Mouse (Mus musculus): ENCODE data around the gene Prkag3. TPM values are rescaled to one million over a fixed set of nuclear protein-coding genes. Genes with fewer than 3 reads are reported as not detected.
A peak's percentile ranks its signal among the peaks of the same experiment; 100 is the strongest.

Prkag3 gene
- polyA plus RNA-seq, 1 experiment from 2014 or later: 0.35 TPM

DNA sequence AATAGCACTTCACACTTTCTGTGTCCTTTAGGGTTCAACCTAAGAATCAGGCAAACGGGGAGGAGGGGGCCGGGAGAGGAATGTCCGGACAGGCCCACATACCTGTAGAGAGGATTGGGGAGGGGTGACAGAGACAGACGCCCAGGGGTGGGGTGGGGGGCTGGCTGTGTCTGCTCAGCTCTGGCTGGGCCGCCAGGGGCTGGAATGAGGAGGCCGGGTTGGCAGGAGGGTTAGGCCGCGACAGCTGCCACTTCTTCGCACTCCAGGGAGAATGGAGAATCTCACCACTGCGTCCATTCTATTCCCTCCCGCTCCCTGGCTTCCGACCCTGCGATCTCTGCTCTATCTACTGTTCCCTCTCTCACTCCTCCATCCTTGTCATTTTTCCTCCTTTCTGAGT, 34.5 kb upstream of the Prkag3 start:
- no peak for ATAC-seq (ENCODE audit: insufficient number of reproducible peaks, insufficient read depth, low FRiP score, low TSS enrichment, low read depth)
- H3K27me3 ChIP-seq: peaks cover 93% of the 10 kb centered on the region
- 3% methylated on average over 10 of the region's 13 CpGs for WGBS
- H3K27ac ChIP-seq: no peak overlapping the region
- peaks cover 35% of the 10 kb centered on the region for H3K4me1 ChIP-seq
- H3K9ac ChIP-seq: peak overlapping the region; percentile 40; the same call in 1 of the 2 replicates
- no peaks in the 10 kb centered on the region for H3K36me3 ChIP-seq
- H3K9me3 ChIP-seq: no peaks in the 10 kb centered on the region
- peak overlapping the region; percentile 81 for H3K4me2 ChIP-seq
- H3K4me3 ChIP-seq: peak overlapping the region; percentile 47

DNA sequence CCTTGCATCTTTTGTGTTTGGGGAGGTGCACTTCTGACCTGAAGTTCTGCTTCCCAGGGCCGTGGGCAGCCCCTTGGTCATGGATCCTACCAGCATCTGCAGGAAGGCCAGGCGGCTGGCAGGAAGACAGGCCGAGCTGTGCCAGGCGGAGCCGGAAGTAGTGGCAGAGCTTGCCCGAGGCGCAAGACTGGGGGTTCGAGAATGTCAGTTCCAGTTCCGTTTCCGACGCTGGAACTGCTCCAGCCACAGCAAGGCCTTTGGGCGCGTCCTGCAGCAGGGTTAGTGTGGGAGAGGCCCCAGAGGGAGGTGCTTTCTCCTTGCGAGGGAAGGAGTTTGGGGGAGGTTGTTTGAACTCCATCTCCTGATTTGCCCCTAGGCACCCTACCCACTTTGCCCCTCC, 33.0 kb upstream of the Prkag3 start:
- Histone ChIP-seq H3K4me2 (peak overlapping the region; percentile 24), H3K9me3 (no peaks in the 10 kb centered on the region), H3K4me1 (peaks cover 24% of the 10 kb centered on the region), H3K27ac (no peak overlapping the region), H3K27me3 (peaks cover 93% of the 10 kb centered on the region), H3K9ac (no peak overlapping the region), H3K36me3 (no peaks in the 10 kb centered on the region), H3K4me3 (no peak overlapping the region)
- WGBS: 15% methylated on average over 13 of the region's 14 CpGs
- no peak for ATAC-seq (ENCODE audit: insufficient number of reproducible peaks, insufficient read depth, low FRiP score, low TSS enrichment, low read depth)

DNA sequence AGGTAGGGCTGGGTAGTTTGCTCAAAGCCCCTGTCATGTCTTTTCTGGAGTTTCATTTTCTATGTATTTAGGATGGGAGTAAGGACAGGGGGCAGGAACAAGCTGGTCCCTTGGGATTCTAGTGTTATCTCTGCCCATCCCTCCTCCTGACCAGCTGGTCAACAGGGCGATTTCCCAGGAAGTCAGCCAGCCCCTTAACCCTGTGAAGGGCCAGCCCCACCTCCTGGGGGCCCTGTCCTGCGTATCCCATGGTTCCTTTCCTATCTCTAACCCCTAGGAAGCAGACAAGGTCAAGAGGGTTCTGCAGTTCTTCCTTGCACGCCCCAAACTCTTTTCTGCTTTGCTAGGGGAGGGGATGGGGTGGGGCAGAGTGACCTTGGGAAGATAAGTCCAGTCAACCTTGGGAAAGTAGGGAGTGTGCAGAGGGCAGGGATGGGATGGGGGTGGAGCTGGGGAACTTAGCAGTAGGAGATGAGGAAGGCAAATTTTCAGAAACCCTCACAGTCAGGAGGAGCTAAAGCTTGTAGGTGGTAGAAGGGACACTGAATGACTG, 30.0 kb upstream of the Prkag3 start:
- H3K27me3 ChIP-seq: peaks cover 95% of the 10 kb centered on the region
- H3K4me1 ChIP-seq: peaks cover 32% of the 10 kb centered on the region
- no peaks in the 10 kb centered on the region for H3K36me3 ChIP-seq
- H3K9me3 ChIP-seq: no peaks in the 10 kb centered on the region
- H3K9ac ChIP-seq: no peak overlapping the region
- H3K4me3 ChIP-seq: no peak overlapping the region
- 28% methylated on average over 3 of the region's 3 CpGs for WGBS
- ATAC-seq (ENCODE audit: insufficient number of reproducible peaks, insufficient read depth, low FRiP score, low TSS enrichment, low read depth): no peak
- no peak overlapping the region for H3K4me2 ChIP-seq
- H3K27ac ChIP-seq: no peak overlapping the region

DNA sequence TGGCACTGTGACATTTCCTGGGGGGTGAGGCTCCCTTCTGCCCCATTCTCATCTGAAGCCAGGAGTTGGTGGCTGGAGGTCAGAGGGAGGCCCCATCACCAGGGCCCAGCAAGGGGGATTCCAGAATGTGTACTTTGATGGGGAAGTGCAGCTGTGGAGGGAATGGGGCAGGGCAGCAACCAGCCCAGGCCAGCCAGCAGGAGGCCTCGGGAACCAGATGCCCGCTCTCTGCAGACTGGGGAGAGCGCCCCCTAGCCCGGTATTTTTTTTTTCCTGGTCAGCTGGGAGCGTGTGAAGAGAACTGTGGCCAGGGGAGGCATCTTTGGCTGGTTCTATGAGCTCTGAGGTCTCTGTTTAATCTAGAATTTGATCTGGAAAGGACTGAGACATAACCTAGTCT, 26.8 kb upstream of the Prkag3 start:
- H3K9me3 ChIP-seq: no peaks in the 10 kb centered on the region
- no peak overlapping the region for H3K4me3 ChIP-seq
- H3K4me2 ChIP-seq: peak overlapping the region; percentile 93
- ATAC-seq (ENCODE audit: insufficient number of reproducible peaks, insufficient read depth, low FRiP score, low TSS enrichment, low read depth): no peak
- 11% methylated on average over 5 of the region's 5 CpGs for WGBS
- H3K9ac ChIP-seq: 0 out of 2 replicates have a peak overlapping the region, but pooled peaks have one; percentile 6
- peak overlapping the region; percentile 28; the same call in 1 of the 2 replicates for H3K27ac ChIP-seq
- no peaks in the 10 kb centered on the region for H3K36me3 ChIP-seq
- peaks cover 92% of the 10 kb centered on the region for H3K27me3 ChIP-seq
- peaks cover 35% of the 10 kb centered on the region for H3K4me1 ChIP-seq

DNA sequence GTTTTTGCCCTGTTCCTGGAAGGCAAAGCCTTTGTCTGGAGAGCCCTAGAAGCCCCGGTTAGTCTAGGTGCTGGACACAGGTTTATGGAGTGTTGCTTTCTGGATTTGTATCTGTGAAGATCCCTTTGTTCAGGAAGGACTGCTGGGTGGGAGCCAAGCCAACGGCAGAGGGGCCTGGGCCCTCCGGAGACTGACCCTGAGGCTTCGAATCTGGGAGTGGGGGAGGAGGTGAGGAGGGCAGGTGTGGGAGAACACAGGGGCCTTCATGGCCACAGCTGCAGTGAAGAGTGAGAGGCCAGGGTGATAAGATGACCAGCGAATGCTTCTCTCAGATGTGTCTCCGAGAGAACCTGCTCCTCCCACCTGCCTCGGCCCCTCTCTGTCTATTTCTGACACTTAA, 25.0 kb upstream of the Prkag3 start:
- peaks cover 51% of the 10 kb centered on the region for H3K4me1 ChIP-seq
- H3K27me3 ChIP-seq: peaks cover 97% of the 10 kb centered on the region
- no peak overlapping the region for H3K9ac ChIP-seq
- WGBS: 14% methylated on average over 7 of the region's 7 CpGs
- H3K9me3 ChIP-seq: no peaks in the 10 kb centered on the region
- H3K27ac ChIP-seq: no peak overlapping the region
- peak overlapping the region; percentile 93 for H3K4me2 ChIP-seq
- ATAC-seq (ENCODE audit: insufficient number of reproducible peaks, insufficient read depth, low FRiP score, low TSS enrichment, low read depth): no peak
- no peaks in the 10 kb centered on the region for H3K36me3 ChIP-seq
- H3K4me3 ChIP-seq: peak overlapping the region; percentile 56

DNA sequence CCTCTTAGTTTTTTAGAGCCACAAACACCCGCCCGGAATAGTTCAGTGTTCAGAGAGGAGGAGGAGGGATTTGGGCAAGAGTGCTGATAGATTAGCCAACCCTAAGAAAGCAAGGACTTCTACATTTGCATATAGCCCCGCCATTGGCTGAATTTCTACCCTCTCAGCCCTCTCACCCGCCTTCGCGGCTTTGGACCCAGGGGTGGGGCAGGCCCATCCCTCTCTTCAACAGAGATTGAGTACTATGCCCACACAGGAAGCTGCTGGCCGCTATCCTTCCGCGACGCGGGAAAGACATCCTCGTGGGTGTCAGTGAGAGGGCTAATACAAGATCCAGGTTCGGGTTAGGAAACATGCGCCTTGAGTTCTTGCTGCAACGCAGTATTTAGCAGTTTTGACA, 24.1 kb upstream of the Prkag3 start:
- H3K27me3 ChIP-seq: peaks cover 96% of the 10 kb centered on the region
- H3K36me3 ChIP-seq: no peaks in the 10 kb centered on the region
- no peak overlapping the region for H3K27ac ChIP-seq
- H3K9ac ChIP-seq: 0 out of 2 replicates have a peak overlapping the region, but pooled peaks have one; percentile 73
- H3K4me3 ChIP-seq: peak overlapping the region; percentile 56
- peak; percentile 85 for ATAC-seq (ENCODE audit: insufficient number of reproducible peaks, insufficient read depth, low FRiP score, low TSS enrichment, low read depth)
- H3K4me1 ChIP-seq: peaks cover 56% of the 10 kb centered on the region
- no peaks in the 10 kb centered on the region for H3K9me3 ChIP-seq
- H3K4me2 ChIP-seq: peak overlapping the region; percentile 93
- WGBS: under 1% methylated on average over 15 of the region's 15 CpGs

DNA sequence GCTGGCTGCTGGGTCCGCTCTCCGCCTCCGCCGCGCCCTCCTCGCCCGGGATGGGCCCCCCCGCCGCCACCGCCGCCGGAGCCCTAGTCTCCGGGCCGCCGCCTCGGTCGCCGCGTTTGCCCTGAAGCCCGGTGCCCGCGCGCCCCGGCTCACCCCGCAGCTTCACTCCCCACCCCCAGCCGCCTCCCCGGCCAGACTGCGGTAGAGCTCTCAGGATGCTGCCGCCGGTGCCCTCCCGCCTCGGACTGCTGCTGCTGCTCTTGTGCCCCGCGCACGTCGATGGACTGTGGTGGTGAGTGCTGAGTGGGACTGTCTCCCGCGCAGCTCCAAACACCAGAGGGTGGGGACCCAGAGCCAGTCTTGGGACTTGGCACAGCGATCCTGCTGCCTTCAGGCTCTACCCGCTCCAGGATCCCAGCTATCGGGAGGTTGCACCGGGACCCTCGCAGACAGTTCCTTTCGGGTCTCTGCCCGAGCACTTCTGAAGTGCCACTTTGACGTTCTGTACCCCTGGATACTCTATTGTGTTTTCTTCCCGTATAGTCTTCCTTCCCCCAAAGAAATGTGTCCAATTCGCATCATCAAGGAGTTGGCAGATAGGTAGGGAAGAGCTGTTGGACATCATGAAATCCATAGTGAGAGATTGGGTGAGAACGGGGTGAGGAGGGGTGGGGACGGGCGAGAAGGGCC, 23.1 kb upstream of the Prkag3 start:
- peak overlapping the region; percentile 93 for H3K4me2 ChIP-seq
- no peaks in the 10 kb centered on the region for H3K9me3 ChIP-seq
- H3K4me3 ChIP-seq: peak overlapping the region; percentile 56
- no peak for ATAC-seq (ENCODE audit: insufficient number of reproducible peaks, insufficient read depth, low FRiP score, low TSS enrichment, low read depth)
- H3K27me3 ChIP-seq: peaks cover 94% of the 10 kb centered on the region
- peaks cover 58% of the 10 kb centered on the region for H3K4me1 ChIP-seq
- H3K9ac ChIP-seq: peak overlapping the region; percentile 73
- peak overlapping the region; percentile 51; the same call in 1 of the 2 replicates for H3K27ac ChIP-seq
- H3K36me3 ChIP-seq: no peaks in the 10 kb centered on the region
- under 1% methylated on average over 36 of the region's 51 CpGs for WGBS

DNA sequence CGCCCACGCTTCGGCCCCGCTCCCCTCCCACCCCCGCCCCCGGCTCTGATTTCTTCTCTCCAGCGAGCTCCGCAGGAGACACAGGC, 22.7 kb upstream of the Prkag3 start, which contains the start of gene Wnt6:
Gene Wnt6 (plus strand): TSS at position 48 of the 86 bp plus-strand sequence.
- H3K4me3 ChIP-seq: peak within 1 kb of the TSS; percentile 56
- H3K9me3 ChIP-seq: no peaks in the 10 kb centered on the region
- H3K4me2 ChIP-seq: peak within 1 kb of the TSS; percentile 93
- H3K27me3 ChIP-seq: peaks cover 94% of the 10 kb centered on the region
- peaks cover 55% of the 10 kb centered on the region for H3K4me1 ChIP-seq
- H3K27ac ChIP-seq: peak within 1 kb of the TSS; percentile 51; the same call in 1 of the 2 replicates
- ATAC-seq (ENCODE audit: insufficient number of reproducible peaks, insufficient read depth, low FRiP score, low TSS enrichment, low read depth): no peak
- H3K36me3 ChIP-seq: no peaks in the 10 kb centered on the region
- no CpG with 5 or more reads among the region's 8 CpGs for WGBS
- peak within 1 kb of the TSS; percentile 73 for H3K9ac ChIP-seq

DNA sequence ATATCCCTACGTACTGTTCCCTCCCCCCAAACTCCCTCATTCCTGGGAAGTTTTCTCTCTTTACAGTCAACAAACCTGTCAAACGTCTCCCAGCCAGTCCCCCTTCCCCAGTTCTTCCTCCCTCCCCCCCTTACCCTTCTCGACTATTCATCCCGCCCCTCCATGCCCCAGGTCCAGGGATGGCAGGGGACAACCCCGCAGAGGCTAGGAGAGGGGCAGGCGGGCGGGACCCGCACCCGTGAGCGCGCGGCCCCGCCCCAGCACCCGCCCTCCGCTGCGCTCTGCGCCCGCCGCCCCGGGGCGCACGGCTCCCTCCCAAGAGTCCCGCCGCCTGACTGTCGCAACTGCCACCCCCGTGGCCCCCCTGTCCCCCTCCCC, 22.4 kb upstream of the Prkag3 start:
- no peaks in the 10 kb centered on the region for H3K36me3 ChIP-seq
- peaks cover 94% of the 10 kb centered on the region for H3K27me3 ChIP-seq
- peaks cover 54% of the 10 kb centered on the region for H3K4me1 ChIP-seq
- peak overlapping the region; percentile 73 for H3K9ac ChIP-seq
- H3K27ac ChIP-seq: 0 out of 2 replicates have a peak overlapping the region, but pooled peaks have one; percentile 44
- no peaks in the 10 kb centered on the region for H3K9me3 ChIP-seq
- H3K4me2 ChIP-seq: peak overlapping the region; percentile 93
- 0% methylated on average over 24 of the region's 26 CpGs for WGBS
- peak; percentile 53; the same call in 1 of the 2 replicates for ATAC-seq (ENCODE audit: insufficient number of reproducible peaks, insufficient read depth, low FRiP score, low TSS enrichment, low read depth)
- H3K4me3 ChIP-seq: peak overlapping the region; percentile 56

DNA sequence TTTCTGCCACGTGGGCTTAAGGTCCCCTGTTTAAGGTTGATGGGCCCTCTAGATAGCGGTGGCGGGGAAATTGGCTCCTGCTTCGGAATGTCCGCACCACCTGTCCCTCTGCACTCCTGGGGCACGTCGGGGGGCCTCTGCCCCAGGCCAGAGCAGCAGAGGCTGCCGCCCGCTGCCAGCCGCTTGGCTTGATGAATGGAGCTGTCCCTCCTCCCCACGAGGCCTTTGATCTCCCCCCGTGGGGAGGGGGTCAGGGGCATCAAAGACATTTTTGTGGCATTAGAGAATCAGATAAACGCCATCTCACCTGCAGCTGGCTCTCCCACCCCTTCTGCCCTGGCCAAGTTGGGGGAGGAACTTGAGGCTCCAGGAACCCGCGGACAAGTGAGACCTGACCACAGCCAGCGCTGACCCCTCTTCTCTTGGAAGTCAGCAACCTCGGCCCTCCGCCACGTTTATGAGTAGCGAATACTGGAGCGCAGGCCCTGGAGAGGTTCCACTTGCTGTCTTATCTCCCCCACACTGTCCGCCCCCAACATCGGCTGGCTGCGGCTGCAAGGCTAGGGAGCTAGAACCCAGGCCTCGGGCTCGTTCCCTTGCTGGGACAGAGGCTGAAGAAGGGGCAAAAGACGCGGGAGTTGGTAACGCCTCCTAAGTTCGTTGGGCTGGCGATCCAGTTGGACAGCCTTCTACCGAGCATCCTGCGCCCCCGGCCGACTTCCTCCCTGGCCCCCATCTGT, 21.9 kb upstream of the Prkag3 start:
- peak overlapping the region; percentile 93 for H3K4me2 ChIP-seq
- H3K27me3 ChIP-seq: peaks cover 90% of the 10 kb centered on the region
- peak overlapping the region; percentile 73 for H3K9ac ChIP-seq
- no peaks in the 10 kb centered on the region for H3K9me3 ChIP-seq
- 2% methylated on average over 35 of the region's 35 CpGs for WGBS
- no peaks in the 10 kb centered on the region for H3K36me3 ChIP-seq
- H3K27ac ChIP-seq: peak overlapping the region; percentile 44; the same call in 1 of the 2 replicates
- H3K4me3 ChIP-seq: peak overlapping the region; percentile 56
- ATAC-seq (ENCODE audit: insufficient number of reproducible peaks, insufficient read depth, low FRiP score, low TSS enrichment, low read depth): no peak
- peaks cover 50% of the 10 kb centered on the region for H3K4me1 ChIP-seq

DNA sequence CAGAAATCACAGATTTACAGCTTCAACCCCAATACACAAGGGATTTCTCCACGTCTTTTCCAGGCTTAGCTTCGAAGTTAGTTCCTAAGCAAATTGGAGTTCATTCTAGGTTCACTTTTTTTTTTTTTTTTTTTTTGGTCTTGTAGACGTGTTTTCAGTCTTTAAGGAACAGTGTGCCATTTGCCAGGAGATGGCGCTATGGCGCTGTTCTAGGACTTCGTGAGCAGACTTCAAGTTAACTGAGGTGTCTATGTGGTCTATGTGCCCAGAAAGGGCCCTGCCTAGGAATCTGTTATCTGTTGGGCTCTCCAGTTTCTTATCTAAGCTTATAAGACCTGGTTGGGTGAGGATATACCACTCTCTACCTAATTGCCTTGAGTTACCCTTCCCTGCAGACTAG, 14.1 kb upstream of the Prkag3 start:
- Histone ChIP-seq H3K4me2 (no peak overlapping the region), H3K9ac (no peak overlapping the region), H3K9me3 (no peaks in the 10 kb centered on the region), H3K4me3 (no peak overlapping the region), H3K36me3 (no peaks in the 10 kb centered on the region), H3K27ac (no peak overlapping the region), H3K4me1 (peaks cover 2% of the 10 kb centered on the region; the same call in 1 of the 2 replicates), H3K27me3 (peaks cover 37% of the 10 kb centered on the region)
- no peak for ATAC-seq (ENCODE audit: insufficient number of reproducible peaks, insufficient read depth, low FRiP score, low TSS enrichment, low read depth)
- WGBS: 2% methylated on average over 6 of the region's 6 CpGs

DNA sequence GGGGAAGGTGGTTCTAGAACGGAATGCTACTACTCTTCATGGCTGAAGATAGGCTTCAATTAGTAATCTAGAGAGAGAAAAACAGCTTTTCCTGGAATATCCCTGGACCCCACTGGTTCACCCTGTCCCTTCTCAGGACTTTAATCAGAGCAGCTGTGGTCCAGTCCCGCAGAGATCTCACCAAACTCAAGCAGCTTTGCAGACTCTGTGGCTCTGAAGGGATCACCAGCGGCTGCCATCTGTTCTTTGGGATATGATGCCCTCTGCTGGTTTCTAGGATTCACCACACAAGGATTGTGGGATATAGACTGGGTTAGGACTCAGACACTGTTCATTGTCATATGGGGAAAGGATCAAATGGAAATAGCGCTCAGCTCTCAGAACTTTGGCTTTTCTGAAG, 10.8 kb upstream of the Prkag3 start:
- peaks cover 17% of the 10 kb centered on the region for H3K27me3 ChIP-seq
- 23% methylated on average over 4 of the region's 4 CpGs for WGBS
- H3K9ac ChIP-seq: no peak overlapping the region
- no peak overlapping the region for H3K27ac ChIP-seq
- ATAC-seq (ENCODE audit: insufficient number of reproducible peaks, insufficient read depth, low FRiP score, low TSS enrichment, low read depth): no peak
- H3K9me3 ChIP-seq: no peaks in the 10 kb centered on the region
- H3K36me3 ChIP-seq: no peaks in the 10 kb centered on the region
- no peak overlapping the region for H3K4me2 ChIP-seq
- no peak overlapping the region for H3K4me3 ChIP-seq
- H3K4me1 ChIP-seq: no peaks in the 10 kb centered on the region
